ENCODE assay signal across 17 mouse cellular contexts in the genomic region with DNA sequence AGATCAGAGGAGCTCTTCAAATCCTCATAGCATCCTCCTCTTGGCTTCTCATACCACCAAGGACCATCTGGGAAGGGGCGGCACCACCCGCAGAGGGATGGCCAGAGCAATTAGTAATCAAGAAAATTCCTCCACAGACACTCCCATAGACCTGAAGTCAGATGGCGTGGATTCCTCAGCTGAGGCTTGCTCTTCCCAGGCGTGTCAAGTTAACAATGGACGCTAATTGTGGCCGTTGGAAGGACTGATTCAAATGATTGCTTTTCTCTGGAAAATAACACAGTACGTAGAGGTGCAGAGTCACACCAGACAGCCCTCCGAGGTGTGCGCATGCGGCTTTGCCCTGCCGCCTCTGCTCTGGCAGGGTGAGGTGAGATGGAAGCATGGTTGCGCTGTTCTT.
"Had no signal": no experiment of that assay in that cellular context is flagged by ENCODE, and none has a peak within 500 bp of the region (broad histone marks: within the 10 kb centered on the region; RNA-seq: fewer than 3 reads in every experiment).

No protein-coding gene starts in this region.

- H3K27me3 ChIP-seq: kidney, embryonic 15.5 days; limb, embryonic 15.5 days; liver, embryonic 12.5 days; megakaryocyte, embryonic 14.5 days; midbrain, embryonic 12.5 days had no signal

- H3K4me3 ChIP-seq: kidney, embryonic 15.5 days; left cerebral cortex, adult 2 months; limb, embryonic 15.5 days; liver, embryonic 12.5 days; megakaryocyte, embryonic 14.5 days; midbrain, embryonic 12.5 days had no signal

- H3K36me3 ChIP-seq: kidney, embryonic 15.5 days; limb, embryonic 15.5 days; liver, embryonic 12.5 days; midbrain, embryonic 12.5 days had no signal

- H3K4me1 ChIP-seq: kidney, embryonic 15.5 days; limb, embryonic 15.5 days; liver, embryonic 12.5 days; megakaryocyte, embryonic 14.5 days had no signal

- ATAC-seq: intestine, embryonic 16.5 days; liver, embryonic 12.5 days; midbrain, embryonic 16.5 days had no signal

- DNase-seq: kidney, adult 2 months; kidney, postnatal 14 days; lung, embryonic 14.5 days; lung, postnatal 10 days; right cerebral cortex, postnatal 4 days; spleen, adult 18-20 months; thymus, adult 2 months; thymus, postnatal 36 days had no signal

- H3K4me2 ChIP-seq: kidney, embryonic 15.5 days; limb, embryonic 15.5 days; liver, embryonic 12.5 days; lung, embryonic 14.5 days; midbrain, embryonic 12.5 days had no signal

- H3K9ac ChIP-seq: kidney, embryonic 15.5 days; limb, embryonic 15.5 days; liver, embryonic 12.5 days; lung, embryonic 14.5 days; midbrain, embryonic 12.5 days had no signal

- H3K27ac ChIP-seq: kidney, embryonic 15.5 days; left cerebral cortex, adult 2 months; limb, embryonic 15.5 days; liver, embryonic 12.5 days; macrophage; midbrain, embryonic 12.5 days had no signal

- H3K9me3 ChIP-seq: kidney, embryonic 15.5 days; limb, embryonic 15.5 days; liver, embryonic 12.5 days; midbrain, embryonic 12.5 days had no signal
